Mouse (Mus musculus) heart, adult 2 months (tissue): Measurements from ENCODE around the gene Zfp580.

Experiments
- CTCF ChIP-seq: fragments of 200-600 bp; IDR thresholded peaks from 2 replicates; pipeline ENCODE4 v1.8.1; 2022; ENCODE audit warnings: antibody characterized with exemption, mild to moderate bottlenecking, moderate library complexity
- EP300 ChIP-seq: fragments of 200-500 bp; IDR thresholded peaks from 2 replicates; pipeline ENCODE4 v1.6.1; 2011; ENCODE audit warnings: low read depth, low read length, control low read depth; ENCODE audit not compliant: insufficient read depth
- POLR2A ChIP-seq: fragments of 200-500 bp; IDR thresholded peaks from 2 replicates; pipeline ENCODE4 v1.6.1; 2011; ENCODE audit warnings: mild to moderate bottlenecking, low read depth, low read length, control low read depth; ENCODE audit not compliant: insufficient read depth

- no peak for TF ChIP-seq CTCF
- no peak for TF ChIP-seq POLR2A
- no peak for TF ChIP-seq EP300
These were observed 49.8 kb downstream of the Zfp580 start for GRCm38 (mm10) chr7:5101066-5101663.
